Mouse (Mus musculus): Measurements from ENCODE around the gene Smarcc1.

GRCm38 (mm10) chr9:110230395-110231071, 113.0 kb downstream of the Smarcc1 start:
- TF ChIP-seq EP300 (optimal IDR thresholded peaks at IDR 0.05) (no peak), CTCF (IDR thresholded peaks at IDR 0.05; ENCODE audit: low read depth) (no peak)
